Mouse (Mus musculus) heart, adult 2 months (tissue): ENCODE data around the gene Kirrel. TPM values are rescaled to one million over a fixed set of nuclear protein-coding genes. Genes with fewer than 3 reads are reported as not detected.

Source experiments
- DNase-seq, 2 experiments: peaks; one replicate each; pipeline ENCODE4 v3.0.0; 2021
- H3K27ac ChIP-seq: fragments of 200-600 bp; 2 replicates; pipeline ENCODE4 v1.8.1; 2022
- H3K27me3 ChIP-seq: fragments of 200-500 bp; 2 replicates; pipeline ENCODE4 v1.6.1; 2012; ENCODE audit warnings: mild to moderate bottlenecking, low read length, inconsistent platforms, mixed read lengths; ENCODE audit not compliant: control insufficient read depth, insufficient read depth
- H3K36me3 ChIP-seq: fragments of 200-500 bp; 2 replicates; pipeline ENCODE4 v1.6.1; 2012; ENCODE audit warnings: low read length, inconsistent platforms; ENCODE audit not compliant: control insufficient read depth, insufficient read depth
- H3K4me1 ChIP-seq: fragments of 200-500 bp; 2 replicates; pipeline ENCODE4 v1.6.1; 2011; ENCODE audit warnings: low read length; ENCODE audit not compliant: control insufficient read depth, insufficient read depth
- H3K4me3 ChIP-seq: fragments of 200-600 bp; 2 replicates; pipeline ENCODE4 v1.8.1; 2022
- H3K79me2 ChIP-seq: fragments of 200-500 bp; replicated peaks from 2 replicates; pipeline ENCODE4 v1.6.1; 2012; ENCODE audit warnings: mild to moderate bottlenecking, inconsistent platforms, low read length, moderate library complexity, mixed read lengths; ENCODE audit not compliant: control insufficient read depth, insufficient read depth
- H3K9ac ChIP-seq: fragments of 200-500 bp; 2 replicates; pipeline ENCODE4 v1.6.1; 2012; ENCODE audit warnings: low read depth, mild to moderate bottlenecking, control low read depth, inconsistent platforms, low read length, mixed read lengths
- CTCF ChIP-seq: fragments of 200-600 bp; IDR thresholded peaks from 2 replicates; pipeline ENCODE4 v1.8.1; 2022; ENCODE audit warnings: antibody characterized with exemption, mild to moderate bottlenecking, moderate library complexity
- EP300 ChIP-seq: fragments of 200-500 bp; IDR thresholded peaks from 2 replicates; pipeline ENCODE4 v1.6.1; 2011; ENCODE audit warnings: low read depth, low read length, control low read depth; ENCODE audit not compliant: insufficient read depth
- POLR2A ChIP-seq: fragments of 200-500 bp; IDR thresholded peaks from 2 replicates; pipeline ENCODE4 v1.6.1; 2011; ENCODE audit warnings: mild to moderate bottlenecking, low read depth, low read length, control low read depth; ENCODE audit not compliant: insufficient read depth
- WGBS: fragments of 180-500 bp; shearing (Covaris S2); methylation state at CpG from one replicate; pipeline ENCODE4 v1.1.7; 2018; 5-methylcytosine and 5-hydroxymethylcytosine counted together
- intact Hi-C: fragments of 180-260 bp; cut with DNase I; formaldehyde crosslinking; loops from one replicate; pipeline ENCODE4 v1.15.1; 2025
- polyA plus RNA-seq: library from polyadenylated mRNA; depleted of rRNA; stranded (reverse); fragments of >200 nt; gene quantifications from 2 replicates; pipeline ENCODE4 v1.2.3, GENCODE M21; 2012
- total RNA-seq, 2 experiments: library from RNA; stranded (reverse); gene quantifications; 2 replicates each; pipeline ENCODE4 v1.2.3; 2021

The Kirrel gene
- total and polyA plus RNA-seq, 3 experiments = 6.0 to 7.5 (median 6.2) TPM

DNA sequence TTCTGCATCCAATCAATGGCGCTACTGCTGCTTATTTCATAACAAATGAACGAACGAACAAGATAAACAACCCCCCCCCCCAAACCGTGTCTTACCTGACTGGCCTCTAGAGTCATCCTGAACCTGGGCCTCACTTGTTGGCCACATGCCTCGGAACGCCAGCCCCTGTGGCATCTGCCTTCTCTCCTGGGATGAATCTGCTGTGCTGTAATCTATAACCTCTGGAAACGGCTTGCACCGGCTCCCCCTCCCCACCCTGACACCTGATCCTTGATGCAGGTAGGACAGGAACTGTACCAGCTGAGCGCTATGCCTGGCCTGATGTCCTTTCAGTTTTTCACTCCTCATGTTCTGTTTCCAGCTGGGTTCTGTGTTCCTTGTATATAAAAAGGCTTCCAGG lies 96.9 kb downstream of the Kirrel start:
- Histone ChIP-seq H3K27ac (no peak overlapping the region), H3K9ac (no peak overlapping the region), H3K27me3 (no peaks in the 10 kb centered on the region), H3K79me2 (no peaks in the 10 kb centered on the region), H3K4me1 (0 out of 2 replicates have a peak, but pooled peaks cover 1% of the 10 kb centered on the region), H3K36me3 (no peaks in the 10 kb centered on the region), H3K4me3 (no peak overlapping the region)
- intact Hi-C loops = no loop called here
- TF ChIP-seq CTCF (no peak), POLR2A (no peak), EP300 (no peak)
- 83% methylated on average over 9 of the region's 9 CpGs for WGBS
- no peak for DNase-seq

DNA sequence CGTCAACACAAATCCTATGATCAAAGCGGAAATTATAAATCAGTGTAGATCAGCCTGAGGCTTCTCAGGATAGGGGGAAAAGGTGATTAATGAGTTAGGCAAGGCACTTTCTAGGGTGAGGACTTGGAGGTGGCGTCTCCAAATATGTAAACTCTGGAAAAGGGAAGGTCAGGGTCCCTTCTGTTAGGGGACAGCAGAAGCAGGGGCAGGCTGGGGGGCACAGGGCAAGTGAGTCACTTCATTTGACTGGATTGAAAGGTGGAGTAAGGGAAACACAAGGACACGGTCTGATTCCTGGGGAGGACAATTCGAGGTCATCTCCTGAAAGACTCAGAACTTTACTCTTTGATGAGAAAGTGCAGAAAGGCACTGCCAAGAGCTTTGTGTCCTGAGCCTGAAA lies 97.6 kb downstream of the Kirrel start:
- Histone ChIP-seq H3K4me3 (no peak overlapping the region), H3K9ac (no peak overlapping the region), H3K4me1 (0 out of 2 replicates have a peak, but pooled peaks cover 1% of the 10 kb centered on the region), H3K27ac (no peak overlapping the region), H3K79me2 (no peaks in the 10 kb centered on the region), H3K27me3 (no peaks in the 10 kb centered on the region), H3K36me3 (no peaks in the 10 kb centered on the region)
- DNase-seq = no peak
- TF ChIP-seq CTCF = no peak
- TF ChIP-seq POLR2A = no peak
- no peak for TF ChIP-seq EP300
- intact Hi-C loops = no loop called here
- WGBS = 82% methylated on average over 5 of the region's 5 CpGs

DNA sequence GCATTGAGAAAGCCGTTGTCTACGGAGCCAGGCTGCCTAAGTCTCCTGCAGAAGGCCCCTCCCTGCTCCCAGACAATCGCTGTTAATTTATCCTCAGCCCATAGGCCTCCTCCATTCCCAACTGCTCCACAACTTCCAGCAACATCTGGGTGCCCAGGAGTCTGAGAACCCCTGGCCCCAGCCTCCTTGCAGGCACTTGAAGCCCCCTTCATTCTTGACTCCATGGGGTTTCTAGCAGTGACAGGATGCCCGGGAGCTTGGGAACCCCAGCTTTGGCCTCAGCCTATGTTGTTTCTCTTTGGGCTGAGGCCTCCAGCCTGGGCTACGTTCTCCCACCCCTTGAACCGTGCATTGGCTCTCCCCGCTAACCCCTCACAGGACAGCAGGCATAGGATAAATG lies 98.4 kb downstream of the Kirrel start:
- Histone ChIP-seq H3K36me3 (no peaks in the 10 kb centered on the region), H3K79me2 (no peaks in the 10 kb centered on the region), H3K4me3 (no peak overlapping the region), H3K4me1 (0 out of 2 replicates have a peak, but pooled peaks cover 1% of the 10 kb centered on the region), H3K9ac (no peak overlapping the region), H3K27ac (no peak overlapping the region), H3K27me3 (no peaks in the 10 kb centered on the region)
- no peak for TF ChIP-seq POLR2A
- TF ChIP-seq EP300 = no peak
- no peak for TF ChIP-seq CTCF
- WGBS = 89% methylated on average over 7 of the region's 7 CpGs
- DNase-seq = no peak
- intact Hi-C loops = no loop called here

DNA sequence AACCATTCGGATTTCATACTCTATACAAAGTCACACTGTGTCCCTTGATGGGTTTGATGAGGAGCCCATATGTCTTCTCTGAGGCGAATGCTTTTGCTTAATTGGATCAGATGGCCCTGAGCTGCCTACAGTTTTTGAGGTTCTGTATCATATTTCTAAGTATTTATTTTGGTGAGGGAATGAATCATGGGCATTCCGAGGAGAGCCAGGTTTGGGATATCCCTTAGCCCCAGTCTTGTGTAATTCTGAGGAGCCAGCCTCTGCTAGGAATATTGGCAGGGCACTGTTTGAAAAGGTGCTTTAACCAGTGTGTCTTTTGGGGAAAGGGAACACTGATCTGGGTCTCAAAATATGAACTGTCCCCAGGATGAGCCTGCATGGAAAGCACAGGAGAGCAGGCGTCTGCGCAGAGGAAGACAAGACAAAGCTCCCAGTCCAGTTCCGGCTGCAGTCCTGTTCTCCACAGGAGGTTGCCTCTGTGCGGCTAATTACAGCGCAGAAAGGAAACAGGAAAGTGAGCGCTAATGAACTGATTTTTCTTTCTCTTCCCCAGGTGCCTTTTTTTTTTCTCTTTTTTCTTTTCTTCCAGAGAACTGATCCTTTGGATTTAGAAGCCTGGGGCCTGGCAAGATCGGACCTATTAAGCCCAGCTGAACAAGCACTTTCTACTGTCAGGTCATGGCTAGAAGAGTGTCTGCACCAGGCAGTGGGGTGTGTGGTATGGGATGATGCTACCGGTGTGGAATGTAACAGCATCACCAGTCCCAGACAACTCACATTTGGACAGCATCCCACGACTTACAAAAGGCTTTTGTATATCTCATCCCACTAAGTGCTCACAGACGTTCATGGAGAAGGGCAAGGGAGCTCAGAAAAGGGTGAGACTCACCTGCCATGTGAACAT lies 101.7 kb downstream of the Kirrel start:
- H3K4me1 ChIP-seq = 0 out of 2 replicates have a peak, but pooled peaks cover 1% of the 10 kb centered on the region
- intact Hi-C loops = no loop called here
- H3K27me3 ChIP-seq = no peaks in the 10 kb centered on the region
- no peak for TF ChIP-seq CTCF
- TF ChIP-seq EP300 = no peak
- no peak for TF ChIP-seq POLR2A
- H3K4me3 ChIP-seq = no peak overlapping the region
- 39% methylated on average over 13 of the region's 13 CpGs for WGBS
- no peaks in the 10 kb centered on the region for H3K36me3 ChIP-seq
- no peaks in the 10 kb centered on the region for H3K79me2 ChIP-seq
- no peak overlapping the region for H3K9ac ChIP-seq
- no peak overlapping the region for H3K27ac ChIP-seq
- DNase-seq = no peak

DNA sequence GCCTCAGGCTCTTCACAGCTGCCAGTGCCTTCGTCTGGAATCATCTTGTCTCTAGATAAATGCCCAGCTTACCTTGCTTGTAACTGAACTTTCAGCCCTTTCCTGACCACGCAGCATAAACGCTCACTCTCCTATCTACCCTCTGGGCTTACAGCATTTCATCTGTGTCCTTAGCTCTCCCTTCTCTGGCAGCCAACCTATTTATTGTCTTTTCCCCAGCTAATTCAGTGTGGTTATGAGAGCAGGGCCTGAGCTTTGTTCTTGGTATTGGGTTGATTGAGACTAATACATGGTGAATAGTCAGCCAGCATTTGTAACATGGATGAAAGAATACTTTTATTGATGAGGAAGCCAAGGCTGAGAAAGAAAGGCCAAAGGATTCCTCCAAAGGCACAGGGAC lies 102.4 kb downstream of the Kirrel start:
- H3K9ac ChIP-seq = no peak overlapping the region
- intact Hi-C loops = no loop called here
- no peak overlapping the region for H3K27ac ChIP-seq
- no peak overlapping the region for H3K4me3 ChIP-seq
- H3K36me3 ChIP-seq = no peaks in the 10 kb centered on the region
- H3K27me3 ChIP-seq = no peaks in the 10 kb centered on the region
- no peaks in the 10 kb centered on the region for H3K79me2 ChIP-seq
- DNase-seq = no peak
- 0 out of 2 replicates have a peak, but pooled peaks cover 1% of the 10 kb centered on the region for H3K4me1 ChIP-seq
- 52% methylated on average over 3 of the region's 3 CpGs for WGBS
- no peak for TF ChIP-seq POLR2A
- no peak for TF ChIP-seq EP300
- TF ChIP-seq CTCF = no peak

DNA sequence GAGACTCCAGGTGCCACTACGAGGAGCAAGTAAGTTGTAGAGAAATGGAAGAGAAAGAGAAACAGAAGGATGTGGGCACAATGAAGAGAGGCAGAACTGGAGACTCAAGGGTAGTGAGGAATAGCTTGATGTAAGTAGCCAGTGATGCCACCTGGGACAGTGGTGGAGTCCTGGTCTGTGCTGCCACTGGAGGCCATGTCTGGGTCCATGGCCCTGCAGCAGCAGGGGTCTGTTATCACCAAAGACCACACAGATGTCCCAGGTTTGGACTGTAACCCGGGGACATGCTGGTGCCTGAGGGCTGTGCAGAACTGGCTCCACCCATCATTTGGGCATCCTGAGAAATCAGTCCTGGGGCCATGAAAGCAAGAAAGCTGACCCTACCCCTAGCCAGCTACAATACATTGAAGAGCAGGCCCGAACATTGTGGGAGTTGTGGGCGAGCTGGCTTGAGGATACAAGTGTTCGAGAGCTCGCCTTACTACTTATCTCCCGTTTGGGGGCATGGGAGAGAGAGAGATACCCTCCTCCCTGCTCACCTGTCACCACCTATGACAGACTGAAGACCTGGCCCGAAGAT lies 107.1 kb downstream of the Kirrel start:
- Histone ChIP-seq H3K36me3 (no peaks in the 10 kb centered on the region), H3K4me3 (no peak overlapping the region), H3K27me3 (no peaks in the 10 kb centered on the region), H3K9ac (no peak overlapping the region), H3K27ac (no peak overlapping the region), H3K79me2 (no peaks in the 10 kb centered on the region), H3K4me1 (no peaks in the 10 kb centered on the region)
- WGBS = 68% methylated on average over 8 of the region's 8 CpGs
- no peak for TF ChIP-seq POLR2A
- no peak for TF ChIP-seq CTCF
- TF ChIP-seq EP300 = no peak
- intact Hi-C loops = no loop called here
- no peak for DNase-seq
